Mouse (Mus musculus): ENCODE data around the gene Hspa12a. TPM values are rescaled to one million over a fixed set of nuclear protein-coding genes. Genes with fewer than 3 reads are reported as not detected.

The Hspa12a gene
- polyA plus RNA-seq, 1 experiment: 6.6 TPM

DNA sequence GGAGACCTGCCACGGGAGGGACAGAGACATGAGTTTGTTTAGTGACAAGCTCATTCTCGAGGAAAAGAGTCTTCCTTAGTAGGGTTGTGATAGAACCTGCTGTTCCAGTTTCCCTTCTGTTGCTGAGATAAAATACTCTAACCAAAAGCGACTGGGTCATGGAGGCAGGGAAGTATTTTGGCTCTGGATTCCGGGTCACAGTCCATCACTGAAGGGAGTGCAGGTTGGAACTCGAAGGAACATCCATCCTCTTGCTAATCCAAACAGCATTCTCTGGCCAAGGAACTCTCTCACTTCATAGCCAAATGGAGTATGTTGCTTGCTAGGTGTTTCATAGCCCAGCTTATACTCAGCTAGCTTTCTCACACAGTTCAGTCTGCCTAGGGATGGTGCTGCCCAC, 167.0 kb downstream of the Hspa12a start:
- Histone ChIP-seq H3K36me3 (ENCODE audit: control insufficient read depth, insufficient read depth) (no peaks in the 10 kb centered on the region), H3K79me2 (ENCODE audit: control insufficient read depth, insufficient read depth) (no peaks in the 10 kb centered on the region), H3K4me3 (no peak overlapping the region), H3K4me2 (ENCODE audit: low read depth) (no peak overlapping the region), H3ac (ENCODE audit: control insufficient read depth, insufficient read length) (no peak overlapping the region), H3K27me3 (ENCODE audit: control insufficient read depth, insufficient read depth, insufficient read length) (peaks cover 21% of the 10 kb centered on the region)
- TF ChIP-seq MAX (IDR thresholded peaks at IDR 0.05; ENCODE audit: low read depth) (no peak), MYOG (IDR thresholded peaks at IDR 0.05; ENCODE audit: control insufficient read depth in 1 of 3, insufficient read depth in 1 of 3, insufficient read length in 2 of 3, low read depth in 2 of 3) (no peak), CEBPB (IDR thresholded peaks at IDR 0.05; ENCODE audit: insufficient read depth, poor library complexity, severe bottlenecking) (no peak), TCF12 (IDR thresholded peaks at IDR 0.05; ENCODE audit: insufficient read depth, poor library complexity, severe bottlenecking) (no peak), USF1 (IDR thresholded peaks at IDR 0.05; ENCODE audit: low read depth) (no peak), REST (IDR thresholded peaks at IDR 0.05; ENCODE audit: insufficient read depth, insufficient read length) (no peak), TCF3 (IDR thresholded peaks at IDR 0.05; ENCODE audit: insufficient read length, low read depth) (no peak), POLR2AphosphoS2 (IDR thresholded peaks at IDR 0.05; ENCODE audit: insufficient read length, low read depth) (no peak), MYOD1 (IDR thresholded peaks at IDR 0.05; ENCODE audit: control insufficient read depth in 1 of 3, insufficient read length in 2 of 3, low read depth in 2 of 3) (no peak), E2F4 (IDR thresholded peaks at IDR 0.05; ENCODE audit: insufficient read depth) (no peak), SRF (IDR thresholded peaks at IDR 0.05; ENCODE audit: control insufficient read depth, insufficient read length, low read depth) (no peak), POLR2A (IDR thresholded peaks at IDR 0.05; ENCODE audit: insufficient read length, low read depth) (no peak)

DNA sequence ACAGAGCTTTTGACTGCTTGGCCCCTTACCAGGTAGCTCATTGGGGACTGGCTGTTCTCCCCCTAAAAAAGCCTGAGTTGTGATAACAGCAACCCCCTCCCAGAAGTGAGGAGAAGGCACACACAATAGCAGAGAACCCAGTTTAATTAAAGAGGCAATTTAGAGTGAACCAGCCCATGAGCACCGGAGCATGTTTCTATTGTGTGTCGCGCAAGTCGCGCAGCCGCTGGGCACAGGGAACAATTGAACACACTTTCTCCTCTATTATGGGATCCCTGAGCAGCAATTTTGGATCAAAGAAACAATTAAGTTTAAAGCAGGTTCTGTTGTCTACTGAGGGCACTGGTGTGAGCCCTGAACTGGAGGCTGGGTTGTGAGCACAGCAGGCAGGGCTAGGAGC, 176.1 kb downstream of the Hspa12a start:
- no peaks in the 10 kb centered on the region for H3K79me2 ChIP-seq (ENCODE audit: control insufficient read depth, insufficient read depth)
- no peak overlapping the region for H3K4me2 ChIP-seq (ENCODE audit: low read depth)
- no peak for TF ChIP-seq TCF3 (IDR thresholded peaks at IDR 0.05; ENCODE audit: insufficient read length, low read depth)
- no peak for TF ChIP-seq MAX (IDR thresholded peaks at IDR 0.05; ENCODE audit: low read depth)
- TF ChIP-seq USF1 (IDR thresholded peaks at IDR 0.05; ENCODE audit: low read depth): no peak
- TF ChIP-seq E2F4 (IDR thresholded peaks at IDR 0.05; ENCODE audit: insufficient read depth): no peak
- no peak for TF ChIP-seq SRF (IDR thresholded peaks at IDR 0.05; ENCODE audit: control insufficient read depth, insufficient read length, low read depth)
- no peak for TF ChIP-seq MYOD1 (IDR thresholded peaks at IDR 0.05; ENCODE audit: control insufficient read depth in 1 of 3, insufficient read length in 2 of 3, low read depth in 2 of 3)
- TF ChIP-seq CEBPB (IDR thresholded peaks at IDR 0.05; ENCODE audit: insufficient read depth, poor library complexity, severe bottlenecking): no peak
- TF ChIP-seq POLR2AphosphoS2 (IDR thresholded peaks at IDR 0.05; ENCODE audit: insufficient read length, low read depth): no peak
- TF ChIP-seq POLR2A (IDR thresholded peaks at IDR 0.05; ENCODE audit: insufficient read length, low read depth): no peak
- TF ChIP-seq MYOG (IDR thresholded peaks at IDR 0.05; ENCODE audit: control insufficient read depth in 1 of 3, insufficient read depth in 1 of 3, insufficient read length in 2 of 3, low read depth in 2 of 3): no peak
- no peak for TF ChIP-seq REST (IDR thresholded peaks at IDR 0.05; ENCODE audit: insufficient read depth, insufficient read length)
- TF ChIP-seq TCF12 (IDR thresholded peaks at IDR 0.05; ENCODE audit: insufficient read depth, poor library complexity, severe bottlenecking): no peak
- H3K4me3 ChIP-seq: no peak overlapping the region
- H3K27me3 ChIP-seq (ENCODE audit: control insufficient read depth, insufficient read depth, insufficient read length): peaks cover 20% of the 10 kb centered on the region
- H3K36me3 ChIP-seq (ENCODE audit: control insufficient read depth, insufficient read depth): no peaks in the 10 kb centered on the region
- no peak overlapping the region for H3ac ChIP-seq (ENCODE audit: control insufficient read depth, insufficient read length)

DNA sequence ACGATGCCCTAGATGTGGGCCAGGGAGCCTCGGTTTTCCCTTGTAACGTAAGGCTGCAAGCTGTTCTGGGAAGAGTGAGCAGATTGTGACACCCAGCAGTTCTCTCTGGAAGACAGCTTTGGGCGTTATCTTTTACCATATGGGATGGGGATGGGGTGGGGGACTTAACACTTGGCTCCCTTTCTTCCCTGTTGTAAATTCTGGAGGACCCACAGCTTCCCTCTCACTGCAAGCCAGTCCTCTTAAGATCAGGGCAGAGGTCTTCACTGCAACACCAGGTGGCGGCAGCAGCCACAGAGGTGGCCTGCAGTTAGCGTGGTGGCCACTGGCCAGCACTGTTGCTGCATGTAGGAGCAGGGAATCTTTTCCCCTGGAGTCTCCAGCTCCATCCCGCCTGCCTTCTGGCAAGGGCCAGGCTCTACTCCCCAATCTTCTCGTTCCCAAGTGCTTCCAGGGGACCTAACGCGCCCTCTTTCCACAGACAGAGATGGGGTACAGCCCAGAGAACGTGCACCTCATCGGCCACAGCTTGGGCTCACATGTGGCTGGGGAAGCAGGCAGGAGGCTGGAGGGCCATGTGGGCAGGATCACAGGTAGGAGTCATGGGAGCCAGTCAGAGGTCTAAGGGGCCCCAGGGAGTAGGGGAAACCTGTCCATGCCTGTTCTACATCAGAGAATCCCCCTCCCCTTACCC, 180.5 kb downstream of the Hspa12a start:
- Histone ChIP-seq H3ac (ENCODE audit: control insufficient read depth, insufficient read length) (no peak overlapping the region), H3K36me3 (ENCODE audit: control insufficient read depth, insufficient read depth) (no peaks in the 10 kb centered on the region), H3K79me2 (ENCODE audit: control insufficient read depth, insufficient read depth) (no peaks in the 10 kb centered on the region), H3K4me2 (ENCODE audit: low read depth) (no peak overlapping the region), H3K27me3 (ENCODE audit: control insufficient read depth, insufficient read depth, insufficient read length) (peaks cover 13% of the 10 kb centered on the region), H3K4me3 (no peak overlapping the region)
- TF ChIP-seq POLR2AphosphoS2 (IDR thresholded peaks at IDR 0.05; ENCODE audit: insufficient read length, low read depth): no peak
- TF ChIP-seq POLR2A (IDR thresholded peaks at IDR 0.05; ENCODE audit: insufficient read length, low read depth): no peak
- TF ChIP-seq REST (IDR thresholded peaks at IDR 0.05; ENCODE audit: insufficient read depth, insufficient read length): no peak
- no peak for TF ChIP-seq TCF12 (IDR thresholded peaks at IDR 0.05; ENCODE audit: insufficient read depth, poor library complexity, severe bottlenecking)
- no peak for TF ChIP-seq MAX (IDR thresholded peaks at IDR 0.05; ENCODE audit: low read depth)
- TF ChIP-seq SRF (IDR thresholded peaks at IDR 0.05; ENCODE audit: control insufficient read depth, insufficient read length, low read depth): no peak
- TF ChIP-seq TCF3 (IDR thresholded peaks at IDR 0.05; ENCODE audit: insufficient read length, low read depth): no peak
- no peak for TF ChIP-seq MYOG (IDR thresholded peaks at IDR 0.05; ENCODE audit: control insufficient read depth in 1 of 3, insufficient read depth in 1 of 3, insufficient read length in 2 of 3, low read depth in 2 of 3)
- TF ChIP-seq E2F4 (IDR thresholded peaks at IDR 0.05; ENCODE audit: insufficient read depth): no peak
- TF ChIP-seq USF1 (IDR thresholded peaks at IDR 0.05; ENCODE audit: low read depth): no peak
- TF ChIP-seq MYOD1 (IDR thresholded peaks at IDR 0.05; ENCODE audit: control insufficient read depth in 1 of 3, insufficient read length in 2 of 3, low read depth in 2 of 3): no peak
- TF ChIP-seq CEBPB (IDR thresholded peaks at IDR 0.05; ENCODE audit: insufficient read depth, poor library complexity, severe bottlenecking): no peak

DNA sequence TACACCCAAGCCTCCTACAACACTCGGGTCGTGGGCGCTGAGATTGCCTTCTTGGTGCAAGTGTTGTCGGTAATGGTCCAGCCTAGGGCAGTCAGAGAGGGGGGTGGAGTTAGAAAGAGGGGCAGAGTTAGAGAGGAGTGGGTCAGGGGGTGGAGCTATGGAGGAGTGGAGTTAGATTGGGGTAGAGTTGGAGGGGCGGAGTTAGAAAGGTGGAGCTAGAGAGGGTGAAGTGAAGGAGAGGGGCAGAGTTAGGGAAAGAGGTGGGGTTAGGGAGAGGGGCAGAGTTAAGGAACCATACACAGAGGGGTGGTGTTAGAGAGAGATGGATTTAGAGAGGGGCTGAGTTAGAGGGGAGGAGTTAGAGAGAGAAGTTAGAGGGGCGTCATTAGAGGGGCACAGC, 181.1 kb downstream of the Hspa12a start:
- Histone ChIP-seq H3K27me3 (ENCODE audit: control insufficient read depth, insufficient read depth, insufficient read length) (peaks cover 8% of the 10 kb centered on the region), H3K4me2 (ENCODE audit: low read depth) (no peak overlapping the region), H3K4me3 (no peak overlapping the region), H3K36me3 (ENCODE audit: control insufficient read depth, insufficient read depth) (no peaks in the 10 kb centered on the region), H3ac (ENCODE audit: control insufficient read depth, insufficient read length) (no peak overlapping the region), H3K79me2 (ENCODE audit: control insufficient read depth, insufficient read depth) (no peaks in the 10 kb centered on the region)
- TF ChIP-seq MYOG (IDR thresholded peaks at IDR 0.05; ENCODE audit: control insufficient read depth in 1 of 3, insufficient read depth in 1 of 3, insufficient read length in 2 of 3, low read depth in 2 of 3) (no peak), POLR2A (IDR thresholded peaks at IDR 0.05; ENCODE audit: insufficient read length, low read depth) (no peak), MYOD1 (IDR thresholded peaks at IDR 0.05; ENCODE audit: control insufficient read depth in 1 of 3, insufficient read length in 2 of 3, low read depth in 2 of 3) (no peak), USF1 (IDR thresholded peaks at IDR 0.05; ENCODE audit: low read depth) (no peak), TCF3 (IDR thresholded peaks at IDR 0.05; ENCODE audit: insufficient read length, low read depth) (no peak), POLR2AphosphoS2 (IDR thresholded peaks at IDR 0.05; ENCODE audit: insufficient read length, low read depth) (no peak), SRF (IDR thresholded peaks at IDR 0.05; ENCODE audit: control insufficient read depth, insufficient read length, low read depth) (no peak), E2F4 (IDR thresholded peaks at IDR 0.05; ENCODE audit: insufficient read depth) (no peak), TCF12 (IDR thresholded peaks at IDR 0.05; ENCODE audit: insufficient read depth, poor library complexity, severe bottlenecking) (no peak), MAX (IDR thresholded peaks at IDR 0.05; ENCODE audit: low read depth) (no peak), CEBPB (IDR thresholded peaks at IDR 0.05; ENCODE audit: insufficient read depth, poor library complexity, severe bottlenecking) (no peak), REST (IDR thresholded peaks at IDR 0.05; ENCODE audit: insufficient read depth, insufficient read length) (no peak)

Measured in myocyte (in vitro differentiated cells).